Mouse (Mus musculus) limb, embryonic 14.5 days (tissue): ENCODE measurements around the gene Unc13d. TPM values are rescaled to one million over a fixed set of nuclear protein-coding genes. Genes with fewer than 3 reads are reported as not detected.

Source experiments
- ATAC-seq: fragments of 200-750 bp; cut with Nextera tagmentation; 2 replicates; pipeline ENCODE4 v1.8.0; 2017; ENCODE audit warnings: low read depth, moderate number of reproducible peaks, moderate TSS enrichment; ENCODE audit not compliant: low FRiP score
- DNase-seq: peaks from one replicate; pipeline ENCODE4 v3.0.0-alpha.2; 2015; ENCODE audit warnings: low spot score
- H3K27ac ChIP-seq: fragments of 300-500 bp; sonication (generic); replicated peaks from 2 replicates; pipeline ENCODE4 v1.5.1; 2014; ENCODE audit warnings: low read depth, mild to moderate bottlenecking, low read length, moderate library complexity, mixed read lengths
- H3K27me3 ChIP-seq: fragments of 300-500 bp; sonication (generic); 2 replicates; pipeline ENCODE4 v1.6.1; 2014; ENCODE audit warnings: low read length, mixed read lengths; ENCODE audit not compliant: control insufficient read depth, insufficient read depth
- H3K36me3 ChIP-seq: fragments of 300-500 bp; sonication (generic); 2 replicates; pipeline ENCODE4 v1.6.1; 2014; ENCODE audit warnings: mild to moderate bottlenecking, low read length, moderate library complexity, mixed read lengths; ENCODE audit not compliant: control insufficient read depth, insufficient read depth
- H3K4me1 ChIP-seq: fragments of 300-500 bp; sonication (generic); 2 replicates; pipeline ENCODE4 v1.6.1; 2014; ENCODE audit warnings: antibody characterized with exemption, low read length, mixed read lengths; ENCODE audit not compliant: control insufficient read depth, insufficient read depth
- H3K4me2 ChIP-seq: fragments of 300-500 bp; sonication (generic); replicated peaks from 2 replicates; pipeline ENCODE4 v1.6.1; 2014; ENCODE audit warnings: low read depth, mild to moderate bottlenecking, low read length, moderate library complexity; ENCODE audit not compliant: severe bottlenecking
- H3K4me3 ChIP-seq: fragments of 300-500 bp; sonication (generic); replicated peaks from 2 replicates; pipeline ENCODE4 v1.5.1; 2014; ENCODE audit warnings: low read length
- H3K9ac ChIP-seq: fragments of 300-500 bp; sonication (generic); 2 replicates; pipeline ENCODE4 v1.6.1; 2014; ENCODE audit warnings: mild to moderate bottlenecking, low read depth, low read length, moderate library complexity; ENCODE audit not compliant: severe bottlenecking
- H3K9me3 ChIP-seq: fragments of 300-500 bp; sonication (generic); 2 replicates; pipeline ENCODE4 v1.6.1; 2016; ENCODE audit warnings: low read length; ENCODE audit not compliant: control insufficient read depth
- POLR2A ChIP-seq: fragments of 200-500 bp; IDR thresholded peaks from 2 replicates; pipeline ENCODE4 v1.8.0; 2012; ENCODE audit warnings: inconsistent platforms, mild to moderate bottlenecking, moderate library complexity, borderline replicate concordance; ENCODE audit not compliant: insufficient read depth, insufficient read length; ENCODE audit errors: extremely low read depth
- WGBS: fragments of 180-500 bp; shearing (Covaris S2); extraction: QIAGEN DNeasy Blood & Tissue Kit; methylation state at CpG from one replicate; pipeline ENCODE4 v1.1.7; 2014; 5-methylcytosine and 5-hydroxymethylcytosine counted together
- polyA plus RNA-seq, 2 experiments: library from polyadenylated mRNA; depleted of rRNA in 1 of 2; stranded (reverse) in 1 of 2; unstranded in 1 of 2; fragments of >200 nt; fragmentation: Nextera tagmentation in 1 of 2; extraction: Ambion mirVana in 1 of 2; gene quantifications; 2 replicates each; pipeline versions ENCODE4 v1.2.1 to v1.2.3; 2012 to 2014

Gene Unc13d
- polyA plus RNA-seq, 2 experiments: 3.4 to 4.3 TPM

DNA sequence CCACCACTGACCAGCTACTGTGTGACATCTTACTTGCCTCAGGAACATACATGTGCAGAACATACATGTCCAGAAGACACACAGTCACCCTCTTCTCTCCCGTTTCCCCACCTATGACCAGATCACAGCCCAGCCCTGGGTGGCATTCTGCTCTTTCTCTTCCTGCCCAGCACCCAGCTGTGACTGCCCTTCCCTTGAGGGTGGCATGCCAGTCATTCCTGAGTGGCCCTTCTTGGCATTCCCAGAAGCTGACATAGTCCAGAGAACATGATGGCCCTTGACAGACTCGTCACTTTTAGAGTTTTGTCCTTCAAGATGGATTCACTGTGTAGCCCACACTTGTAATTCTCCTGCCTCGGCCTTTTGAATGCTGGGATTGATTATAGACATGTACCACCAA is 5.2 kb downstream of the Unc13d start:
- no peak overlapping the region for H3K27ac ChIP-seq
- WGBS: 80% methylated on average over 3 of the region's 3 CpGs
- DNase-seq (no peak), ATAC-seq (no peak)
- H3K9ac ChIP-seq: no peak overlapping the region
- 0 out of 2 replicates have a peak, but pooled peaks cover 3% of the 10 kb centered on the region for H3K4me1 ChIP-seq
- no peaks in the 10 kb centered on the region for H3K27me3 ChIP-seq
- no peaks in the 10 kb centered on the region for H3K36me3 ChIP-seq
- no peaks in the 10 kb centered on the region for H3K9me3 ChIP-seq
- no peak overlapping the region for H3K4me3 ChIP-seq
- TF ChIP-seq POLR2A: no peak
- H3K4me2 ChIP-seq: no peak overlapping the region

DNA sequence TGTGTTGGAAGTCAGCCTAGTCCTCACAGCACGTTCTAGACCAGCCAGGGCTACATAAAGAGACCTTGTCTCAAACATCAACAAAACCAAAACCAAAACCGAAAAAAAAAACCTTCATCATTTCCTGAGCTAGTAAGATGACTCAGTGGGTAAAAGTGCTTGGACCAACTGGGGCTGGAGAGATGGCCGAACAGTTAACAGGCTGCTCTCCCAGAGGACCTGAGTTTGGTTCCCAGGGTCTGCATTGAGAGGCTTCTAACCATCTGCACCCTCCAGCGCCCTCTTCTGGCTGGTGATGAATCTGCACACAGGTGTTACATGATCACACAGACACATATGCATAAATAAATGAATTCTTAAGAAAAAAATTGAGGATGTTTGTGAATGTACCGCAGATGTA is 6.3 kb downstream of the Unc13d start:
- ATAC-seq: peak; percentile 7; the same call in 1 of the 2 replicates
- DNase-seq: peak; percentile 13
- Histone ChIP-seq H3K4me1 (no peaks in the 10 kb centered on the region), H3K4me3 (no peak overlapping the region), H3K9me3 (no peaks in the 10 kb centered on the region), H3K9ac (no peak overlapping the region), H3K27me3 (no peaks in the 10 kb centered on the region), H3K36me3 (no peaks in the 10 kb centered on the region), H3K27ac (no peak overlapping the region), H3K4me2 (no peak overlapping the region)
- 64% methylated on average over 5 of the region's 5 CpGs for WGBS
- no peak for TF ChIP-seq POLR2A

- Histone ChIP-seq H3K4me1 (no peaks in the 10 kb centered on the region), H3K27ac (no peak overlapping the region), H3K27me3 (no peaks in the 10 kb centered on the region), H3K4me3 (no peak overlapping the region), H3K9me3 (no peaks in the 10 kb centered on the region), H3K9ac (no peak overlapping the region), H3K4me2 (no peak overlapping the region), H3K36me3 (peaks cover 19% of the 10 kb centered on the region)
- TF ChIP-seq POLR2A: no peak
- DNase-seq: no peak
- 85% methylated on average over 12 of the region's 12 CpGs for WGBS
- no peak for ATAC-seq
Observed at GRCm38 (mm10) chr11:116065345-116065744, 12.4 kb downstream of the Unc13d start.

GRCm38 (mm10) chr11:116064187-116064867 is 13.4 kb downstream of the Unc13d start:
- DNase-seq (no peak), ATAC-seq (no peak)
- Histone ChIP-seq H3K4me2 (no peak overlapping the region), H3K9ac (peak overlapping the region; percentile 18; the same call in 1 of the 2 replicates), H3K4me3 (no peak overlapping the region), H3K36me3 (peaks cover 29% of the 10 kb centered on the region), H3K4me1 (no peaks in the 10 kb centered on the region), H3K9me3 (no peaks in the 10 kb centered on the region), H3K27ac (no peak overlapping the region), H3K27me3 (no peaks in the 10 kb centered on the region)
- WGBS: 56% methylated on average over 23 of the region's 23 CpGs
- no peak for TF ChIP-seq POLR2A

DNA sequence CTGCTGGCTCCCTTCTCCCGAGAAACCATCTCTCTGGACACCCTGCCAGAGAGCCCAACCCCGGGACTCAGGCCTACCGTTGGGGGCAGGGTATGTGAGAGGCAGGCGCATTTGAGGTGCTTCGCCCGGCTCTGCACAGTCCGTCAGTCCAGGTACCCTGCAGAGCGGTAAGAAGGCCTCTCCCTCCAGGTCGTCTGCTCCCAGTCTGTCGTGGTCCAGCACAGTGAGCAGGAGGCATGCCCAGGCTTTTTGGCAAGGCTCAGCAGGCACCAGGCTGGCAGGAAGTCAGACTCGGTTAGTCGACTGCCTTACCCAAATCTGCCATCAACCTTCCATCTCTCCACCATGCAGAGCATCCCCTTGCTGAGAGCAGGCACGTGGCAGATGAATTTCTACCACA is 14.2 kb downstream of the Unc13d start:
- Histone ChIP-seq H3K27me3 (no peaks in the 10 kb centered on the region), H3K36me3 (peaks cover 36% of the 10 kb centered on the region), H3K4me2 (no peak overlapping the region), H3K9me3 (no peaks in the 10 kb centered on the region), H3K4me1 (no peaks in the 10 kb centered on the region), H3K4me3 (no peak overlapping the region), H3K27ac (no peak overlapping the region), H3K9ac (no peak overlapping the region)
- WGBS: 63% methylated on average over 13 of the region's 13 CpGs
- ATAC-seq: no peak
- TF ChIP-seq POLR2A: no peak
- no peak for DNase-seq
